Mouse (Mus musculus) kidney, embryonic 15.5 days (tissue): ENCODE measurements around the gene Pkn1. TPM values are rescaled to one million over a fixed set of nuclear protein-coding genes. Genes with fewer than 3 reads are reported as not detected.

Experiments used
- microRNA-seq: library from miRNA; unstranded; fragments of <30 nt; microRNA quantifications from one replicate; pipeline ENCODE4, GENCODE M21; 2016
- polyA plus RNA-seq: library from polyadenylated mRNA; unstranded; fragments of >200 nt; fragmentation: Nextera tagmentation; extraction: Ambion mirVana; gene quantifications from 2 replicates; pipeline ENCODE4 v1.2.1, GENCODE M21; 2015

The Pkn1 gene
- polyA plus RNA-seq, 1 experiment from 2014 or later, result 34.6 TPM

Small RNA genes within 50 kb of the gene (microRNA-seq; reads per million reads assigned to microRNA genes)
- not detected for gene Mir1668

Other genes with a start within 250 kb of the Pkn1 start
- gene Scoc, start 240.8 kb downstream of the Pkn1 start, polyA plus RNA-seq, result 106 and 112 TPM in 2 replicates
- not detected in 2 replicates for gene Olfr370, start 163.4 kb downstream of the Pkn1 start, polyA plus RNA-seq
- 344 and 353 TPM in 2 replicates for gene Ndufb7, start 132.5 kb downstream of the Pkn1 start, polyA plus RNA-seq
- gene Tecr, start 91.2 kb downstream of the Pkn1 start, polyA plus RNA-seq, result 577 and 605 TPM in 2 replicates
- gene Dnajb1, start 91.0 kb downstream of the Pkn1 start, polyA plus RNA-seq, result 59.1 and 60.4 TPM in 2 replicates
- 220 and 221 TPM in 2 replicates for gene Gipc1, start 46.5 kb downstream of the Pkn1 start, polyA plus RNA-seq
- 2.4 and 2.9 TPM in 2 replicates for gene Ptger1, start 32.5 kb downstream of the Pkn1 start, polyA plus RNA-seq
- gene Ddx39, start 16.0 kb upstream of the Pkn1 start, polyA plus RNA-seq, result 189 and 192 TPM in 2 replicates
- gene Adgre5, start 42.1 kb upstream of the Pkn1 start, polyA plus RNA-seq, result 31.9 and 35.4 TPM in 2 replicates
- gene Adgrl1, start 200.9 kb upstream of the Pkn1 start, polyA plus RNA-seq, result 17.8 and 18.8 TPM in 2 replicates